Mouse (Mus musculus) urinary bladder, postnatal 10 days (tissue): ENCODE data around the gene Tmem158.

Source experiments
- DNase-seq: peaks from one replicate; pipeline ENCODE4 v3.0.0; 2022; ENCODE audit warnings: low spot score

Tmem158 gene

GRCm38 (mm10) chr9:123260611-123261021 is at the start of gene Tmem158:
TSS of gene Tmem158 (minus strand) at chr9:123260764.
- DNase-seq = peak; percentile 25

GRCm38 (mm10) chr9:123309685-123310365 is 49.3 kb upstream of the Tmem158 start:
- no peak for DNase-seq

GRCm38 (mm10) chr9:123309073-123309472 is 48.5 kb upstream of the Tmem158 start:
- DNase-seq = no peak

- no peak for DNase-seq
Observed at GRCm38 (mm10) chr9:123304917-123305316, 44.4 kb upstream of the Tmem158 start.

GRCm38 (mm10) chr9:123303952-123304351 is 43.4 kb upstream of the Tmem158 start:
- DNase-seq = no peak

- DNase-seq = no peak
Observed at GRCm38 (mm10) chr9:123302759-123303313, 42.3 kb upstream of the Tmem158 start.

GRCm38 (mm10) chr9:123297862-123298261 is 37.3 kb upstream of the Tmem158 start:
- no peak for DNase-seq

GRCm38 (mm10) chr9:123296229-123296628 is 35.7 kb upstream of the Tmem158 start:
- DNase-seq = no peak

- no peak for DNase-seq
Observed at GRCm38 (mm10) chr9:123294581-123294980, 34.0 kb upstream of the Tmem158 start.

- no peak for DNase-seq
Observed at GRCm38 (mm10) chr9:123288378-123288777, 27.8 kb upstream of the Tmem158 start.

GRCm38 (mm10) chr9:123285623-123286022 is 25.1 kb upstream of the Tmem158 start:
- DNase-seq = no peak

- DNase-seq = no peak
Observed at GRCm38 (mm10) chr9:123280775-123281174, 20.2 kb upstream of the Tmem158 start.

GRCm38 (mm10) chr9:123278003-123278402 is 17.4 kb upstream of the Tmem158 start:
- DNase-seq = no peak

- no peak for DNase-seq
Observed at GRCm38 (mm10) chr9:123275373-123275772, 14.8 kb upstream of the Tmem158 start.

- DNase-seq = no peak
Observed at GRCm38 (mm10) chr9:123274674-123275073, 14.1 kb upstream of the Tmem158 start.

- DNase-seq = no peak
Observed at GRCm38 (mm10) chr9:123273876-123274275, 13.3 kb upstream of the Tmem158 start.

GRCm38 (mm10) chr9:123271552-123271951 is 11.0 kb upstream of the Tmem158 start:
- DNase-seq = no peak

GRCm38 (mm10) chr9:123269906-123270558 is 9.5 kb upstream of the Tmem158 start:
- DNase-seq = no peak

GRCm38 (mm10) chr9:123259896-123260610 is 511 bp downstream of the Tmem158 start:
- no peak for DNase-seq

GRCm38 (mm10) chr9:123259461-123259895 is 1.1 kb downstream of the Tmem158 start:
- DNase-seq = peak; percentile 49

GRCm38 (mm10) chr9:123258796-123259195 is 1.8 kb downstream of the Tmem158 start:
- DNase-seq = no peak

- DNase-seq = no peak
Observed at GRCm38 (mm10) chr9:123255736-123256135, 4.8 kb downstream of the Tmem158 start.

- DNase-seq = no peak
Observed at GRCm38 (mm10) chr9:123247992-123248391, 12.6 kb downstream of the Tmem158 start.
